Mouse (Mus musculus): ENCODE results near the gene Arglu1.

DNA sequence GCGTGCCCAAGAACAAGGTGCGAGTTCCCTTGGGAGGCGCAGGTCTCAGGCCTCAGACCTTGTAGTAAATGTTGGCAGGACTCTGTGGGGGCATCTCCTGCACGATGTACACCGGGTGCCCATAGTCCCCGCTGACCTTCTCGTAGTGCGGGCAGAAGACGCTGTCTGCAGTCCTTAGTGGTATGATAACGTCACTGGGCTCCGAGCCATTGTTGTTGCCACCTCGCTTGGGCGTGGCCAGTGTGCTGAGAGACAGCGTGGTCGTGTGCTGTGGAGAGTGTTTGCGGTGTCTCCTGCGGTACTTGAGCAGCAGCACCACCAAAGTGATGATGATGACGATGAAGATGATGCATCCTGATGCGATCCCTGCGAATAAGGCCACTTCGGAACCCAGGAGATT is 69.8 kb downstream of the Arglu1 start:
- TF ChIP-seq CTCF (IDR thresholded peaks at IDR 0.05; ENCODE audit: extremely low read depth, insufficient read depth, low read length) (no peak), POLR2A (IDR thresholded peaks at IDR 0.05; ENCODE audit: extremely low read depth, insufficient read depth, low read length) (no peak)

Measured in cortical plate, adult 2 months (tissue).